Mouse (Mus musculus) kidney, adult 2 months (tissue): ENCODE measurements around the gene Trabd.

Experiments used
- CTCF ChIP-seq: fragments of 200-500 bp; conservative IDR thresholded peaks from 2 replicates; pipeline ENCODE4 v1.5.1; 2011; ENCODE audit warnings: low read depth, mild to moderate bottlenecking, control low read depth, low read length, moderate library complexity, mixed read lengths; ENCODE audit not compliant: insufficient read depth, insufficient read length
- POLR2A ChIP-seq: fragments of 200-500 bp; IDR thresholded peaks from one replicate; pipeline ENCODE4 v1.6.1; 2011; ENCODE audit warnings: low read depth, low read length, control low read depth

DNA sequence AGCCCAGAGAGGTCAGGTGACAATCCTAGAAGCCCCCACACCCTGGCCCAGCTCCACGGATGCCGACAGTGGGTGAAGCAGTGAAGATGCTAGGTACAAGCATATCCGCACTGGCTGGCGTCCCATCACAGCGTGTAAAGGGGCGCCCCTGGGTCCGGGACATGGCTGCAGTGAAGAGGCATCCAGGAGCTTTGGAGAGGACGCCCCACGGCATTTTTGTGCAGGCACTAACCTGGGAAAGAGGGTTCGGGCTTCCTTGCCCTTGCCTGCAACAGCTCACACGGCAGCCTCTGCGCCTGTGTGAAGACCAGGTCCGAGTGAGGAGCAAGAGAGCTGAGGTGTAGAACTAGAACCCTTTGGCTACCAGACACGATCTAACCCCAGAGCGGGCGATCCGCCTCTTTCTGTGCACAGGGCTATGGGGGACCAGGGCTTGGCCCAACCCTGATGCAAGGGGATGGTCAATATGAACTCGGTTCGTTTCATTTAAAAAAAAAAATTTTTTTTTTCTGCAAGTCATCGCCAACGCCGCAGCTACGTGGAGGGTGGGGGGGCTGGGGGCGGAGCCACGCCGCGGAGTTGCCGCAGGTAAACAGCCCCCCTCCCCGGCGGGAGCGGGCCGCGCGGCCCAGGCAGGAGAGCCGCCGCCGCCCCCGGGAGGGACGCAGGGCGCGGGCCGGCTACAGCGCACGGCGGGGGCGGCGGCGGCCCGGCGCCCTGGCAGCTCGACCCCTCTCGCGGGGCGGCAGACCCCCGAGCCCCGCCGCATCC lies 15.6 kb upstream of the Trabd start, which contains the start of gene Panx2:
- no peak for TF ChIP-seq CTCF
- no peak for TF ChIP-seq POLR2A
